Mouse (Mus musculus): Measurements from ENCODE around the gene Dnaaf1. TPM values are rescaled to one million over a fixed set of nuclear protein-coding genes. Genes with fewer than 3 reads are reported as not detected.

Dnaaf1 gene
- polyA plus RNA-seq, 1 experiment from 2014 or later = 0.19 TPM

DNA sequence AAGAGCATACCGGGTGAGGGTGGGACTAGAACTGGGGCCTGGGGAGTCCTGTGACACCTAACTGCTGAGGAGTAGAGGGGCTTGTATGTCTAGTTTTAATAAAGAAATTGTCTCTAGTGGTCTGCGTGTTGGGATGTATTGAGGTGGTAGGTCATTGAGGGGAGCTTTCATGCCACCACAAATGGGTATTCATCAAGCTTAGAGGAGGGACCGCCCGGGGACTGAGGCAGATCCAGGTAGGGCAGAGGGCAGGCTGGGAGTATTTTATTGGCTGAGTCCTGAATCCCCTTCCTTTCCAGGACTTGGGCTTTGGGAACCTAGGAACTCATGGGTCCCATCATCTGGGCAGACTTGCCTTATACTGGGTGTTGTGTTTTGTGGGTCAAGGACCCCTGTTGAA lies 41.8 kb downstream of the Dnaaf1 start:
- Histone ChIP-seq H3K4me3 (no peak overlapping the region), H3K36me3 (no peaks in the 10 kb centered on the region), H3K27me3 (ENCODE audit: low read depth, poor library complexity, severe bottlenecking) (0 out of 2 replicates have a peak, but pooled peaks cover 5% of the 10 kb centered on the region), H3K27ac (replicated peaks) (no peak overlapping the region), H3K4me1 (peaks cover 30% of the 10 kb centered on the region), H3K9me3 (replicated peaks) (no peaks in the 10 kb centered on the region)
- no peak for DNase-seq (ENCODE audit: low spot score)
- 92% methylated on average over 4 of the region's 4 CpGs for WGBS

DNA sequence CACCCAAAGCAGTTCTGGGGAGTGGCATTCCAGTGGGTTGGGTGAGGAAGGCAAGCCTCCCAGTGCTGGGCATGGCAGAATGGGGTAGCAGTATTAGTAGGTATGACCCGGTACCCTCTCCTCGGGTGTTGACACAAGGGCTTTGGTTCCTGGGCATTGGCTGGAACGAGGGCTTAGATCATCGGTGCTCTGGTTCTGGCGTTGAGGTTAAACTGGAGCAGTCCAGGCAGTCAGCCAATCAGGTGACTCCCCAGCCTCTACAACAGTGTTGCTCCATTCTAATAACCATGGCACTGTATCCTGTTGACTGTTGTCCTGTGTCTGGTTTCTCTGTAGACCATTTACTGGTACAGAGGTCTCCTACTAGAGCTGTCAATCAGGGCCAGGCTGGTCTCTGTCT lies 42.6 kb downstream of the Dnaaf1 start:
- Histone ChIP-seq H3K27me3 (ENCODE audit: low read depth, poor library complexity, severe bottlenecking) (0 out of 2 replicates have a peak, but pooled peaks cover 5% of the 10 kb centered on the region), H3K36me3 (no peaks in the 10 kb centered on the region), H3K4me1 (peaks cover 32% of the 10 kb centered on the region), H3K9me3 (replicated peaks) (no peaks in the 10 kb centered on the region), H3K4me3 (no peak overlapping the region), H3K27ac (replicated peaks) (no peak overlapping the region)
- WGBS = 83% methylated on average over 5 of the region's 5 CpGs
- DNase-seq (ENCODE audit: low spot score) = no peak

DNA sequence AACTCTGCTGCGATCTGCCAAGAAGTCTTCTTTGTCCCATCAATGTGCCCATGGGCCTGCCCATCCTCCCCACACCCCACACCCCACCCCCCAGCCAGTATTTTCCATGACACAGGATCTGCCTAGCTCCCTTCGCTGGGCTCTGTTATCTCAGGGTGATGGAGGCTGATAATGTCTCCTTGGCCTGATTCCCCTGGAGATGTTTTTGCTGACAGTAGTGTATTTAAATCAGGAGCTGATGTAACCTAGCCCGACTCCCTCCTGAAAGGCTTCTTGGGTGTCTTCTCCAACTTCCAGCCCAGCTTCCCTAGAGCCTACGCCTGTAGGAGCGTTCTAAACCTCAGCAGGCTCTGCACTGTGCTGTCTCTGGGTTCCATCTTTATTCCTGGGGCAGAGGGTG lies 43.9 kb downstream of the Dnaaf1 start:
- WGBS = 81% methylated on average over 5 of the region's 5 CpGs

DNA sequence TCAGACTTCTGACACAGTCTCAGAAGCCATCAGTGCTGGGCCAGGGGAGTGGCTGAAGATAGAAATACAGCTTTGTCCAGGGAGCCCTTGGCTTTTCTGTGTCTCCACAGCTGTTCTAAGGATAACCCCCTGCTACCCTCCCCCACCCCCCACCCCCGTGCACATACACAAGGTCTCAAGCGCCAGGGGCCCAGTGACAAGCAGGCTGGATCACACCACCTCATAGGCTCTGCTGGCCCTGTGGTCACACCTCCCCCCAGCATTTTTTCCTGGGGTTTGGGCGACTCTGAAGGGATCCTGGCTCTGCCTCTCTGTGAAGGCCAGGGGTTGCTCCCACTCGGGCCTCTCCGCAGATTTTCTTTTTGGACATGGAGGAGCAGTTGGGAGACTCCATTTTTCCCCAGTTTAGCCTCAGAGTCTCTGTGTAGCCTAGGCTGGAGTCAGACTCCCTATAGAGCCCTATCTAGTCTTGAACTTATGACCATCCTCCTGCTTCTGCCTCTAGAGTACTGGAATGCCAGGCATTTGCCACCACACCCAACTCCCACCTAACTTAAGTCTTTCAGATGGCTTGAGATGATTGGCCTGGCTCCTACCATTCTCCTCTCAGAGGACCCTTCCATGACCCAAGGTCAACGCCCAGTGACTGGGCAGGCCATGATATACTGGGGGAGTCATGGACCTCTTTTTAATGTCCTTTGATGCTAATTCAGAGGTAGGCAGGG lies 45.2 kb downstream of the Dnaaf1 start:
- Histone ChIP-seq H3K27ac (replicated peaks) (no peak overlapping the region), H3K36me3 (no peaks in the 10 kb centered on the region), H3K4me1 (peaks cover 24% of the 10 kb centered on the region), H3K9me3 (replicated peaks) (no peaks in the 10 kb centered on the region), H3K27me3 (ENCODE audit: low read depth, poor library complexity, severe bottlenecking) (0 out of 2 replicates have a peak, but pooled peaks cover 3% of the 10 kb centered on the region), H3K4me3 (no peak overlapping the region)
- 77% methylated on average over 6 of the region's 6 CpGs for WGBS
- no peak for DNase-seq (ENCODE audit: low spot score)

More for the DNA sequence above, 43.9 kb downstream of the Dnaaf1 start:
- Histone ChIP-seq H3K9me3 (replicated peaks) (no peaks in the 10 kb centered on the region), H3K27ac (replicated peaks) (no peak overlapping the region), H3K36me3 (no peaks in the 10 kb centered on the region), H3K27me3 (ENCODE audit: low read depth, poor library complexity, severe bottlenecking) (0 out of 2 replicates have a peak, but pooled peaks cover 5% of the 10 kb centered on the region), H3K4me3 (no peak overlapping the region), H3K4me1 (peaks cover 32% of the 10 kb centered on the region)
- DNase-seq (ENCODE audit: low spot score) = no peak

DNA sequence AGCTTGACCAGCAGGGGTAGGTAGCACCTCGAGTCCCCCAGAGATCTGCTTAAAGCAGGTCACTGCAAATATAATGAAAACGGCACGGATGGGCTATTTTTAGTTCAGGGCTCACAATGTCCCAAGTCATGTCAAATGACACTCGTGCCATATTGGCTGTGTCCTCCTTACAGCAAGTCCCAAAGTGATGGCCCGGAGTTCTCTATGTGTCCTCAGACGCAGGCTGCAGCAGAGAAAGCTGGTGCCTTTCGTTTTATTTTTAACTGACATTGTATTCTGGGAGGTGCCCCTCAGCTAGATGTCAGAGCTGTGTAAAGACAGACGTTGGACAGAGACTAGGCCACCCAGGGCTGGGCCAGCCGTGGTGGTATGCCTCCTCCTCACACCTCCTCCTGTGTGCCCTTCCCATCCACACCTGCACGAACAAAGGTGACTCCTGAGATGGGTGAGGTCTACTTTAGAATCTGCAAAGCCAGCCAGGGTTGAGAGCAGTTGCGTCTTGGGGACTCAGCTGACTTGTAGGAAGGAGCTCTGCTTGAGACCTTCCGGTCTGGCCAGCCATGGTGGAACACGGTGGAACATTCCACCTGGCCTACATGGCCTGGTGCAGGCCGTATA lies 45.9 kb downstream of the Dnaaf1 start:
- Histone ChIP-seq H3K36me3 (no peaks in the 10 kb centered on the region), H3K9me3 (replicated peaks) (no peaks in the 10 kb centered on the region), H3K27me3 (ENCODE audit: low read depth, poor library complexity, severe bottlenecking) (no peaks in the 10 kb centered on the region), H3K4me1 (peaks cover 26% of the 10 kb centered on the region; the same call in 1 of the 2 replicates), H3K4me3 (no peak overlapping the region), H3K27ac (replicated peaks) (no peak overlapping the region)
- WGBS = 90% methylated on average over 14 of the region's 14 CpGs
- no peak for DNase-seq (ENCODE audit: low spot score)

DNA sequence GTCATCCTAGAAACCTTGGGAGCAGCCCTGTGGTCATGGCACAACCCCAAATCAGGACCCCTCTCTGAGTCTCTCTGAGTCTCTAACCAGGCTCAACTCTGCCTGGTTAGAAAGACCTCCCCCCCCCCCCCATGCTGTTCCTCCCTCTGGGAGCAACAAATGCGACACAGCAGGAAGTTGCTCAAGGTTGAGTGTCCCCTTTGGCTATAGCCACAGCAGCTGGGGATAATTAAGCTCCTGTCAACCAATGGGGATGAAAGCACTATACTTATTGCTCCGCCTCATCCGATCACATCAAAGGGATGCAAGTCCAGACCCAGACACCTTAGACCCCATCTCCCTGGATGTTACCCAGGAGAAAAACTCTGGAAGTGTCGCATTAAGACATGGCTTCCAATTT lies 47.5 kb downstream of the Dnaaf1 start:
- H3K27ac ChIP-seq (replicated peaks) = no peak overlapping the region
- peaks cover 27% of the 10 kb centered on the region for H3K4me1 ChIP-seq
- H3K9me3 ChIP-seq (replicated peaks) = no peaks in the 10 kb centered on the region
- no peaks in the 10 kb centered on the region for H3K36me3 ChIP-seq
- 65% methylated on average over 4 of the region's 4 CpGs for WGBS
- no peak overlapping the region for H3K4me3 ChIP-seq
- no peak for DNase-seq (ENCODE audit: low spot score)
- no peaks in the 10 kb centered on the region for H3K27me3 ChIP-seq (ENCODE audit: low read depth, poor library complexity, severe bottlenecking)

DNA sequence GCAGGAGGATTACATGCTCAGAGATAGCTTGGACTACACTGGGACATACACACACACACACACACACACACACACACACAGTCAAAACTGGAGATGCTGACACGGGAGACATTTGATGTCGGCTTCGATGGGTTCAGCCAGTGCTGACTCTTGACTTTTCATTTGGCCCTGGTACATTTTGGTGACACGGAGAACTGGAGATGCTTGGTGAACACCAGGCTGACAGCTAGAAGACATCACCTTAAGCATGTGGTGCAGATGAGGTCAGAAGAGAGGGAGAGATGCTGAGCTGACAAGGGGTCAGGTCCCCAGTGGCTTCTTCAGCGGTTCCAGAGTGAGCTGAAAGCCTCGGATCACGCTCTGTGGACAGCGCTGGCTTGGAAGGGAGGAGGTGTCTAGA lies 48.0 kb downstream of the Dnaaf1 start:
- no peak for DNase-seq (ENCODE audit: low spot score)
- H3K36me3 ChIP-seq = no peaks in the 10 kb centered on the region
- H3K27me3 ChIP-seq (ENCODE audit: low read depth, poor library complexity, severe bottlenecking) = no peaks in the 10 kb centered on the region
- H3K4me3 ChIP-seq = no peak overlapping the region
- H3K27ac ChIP-seq (replicated peaks) = no peak overlapping the region
- peaks cover 32% of the 10 kb centered on the region for H3K4me1 ChIP-seq
- WGBS = 89% methylated on average over 8 of the region's 8 CpGs
- H3K9me3 ChIP-seq (replicated peaks) = no peaks in the 10 kb centered on the region

DNA sequence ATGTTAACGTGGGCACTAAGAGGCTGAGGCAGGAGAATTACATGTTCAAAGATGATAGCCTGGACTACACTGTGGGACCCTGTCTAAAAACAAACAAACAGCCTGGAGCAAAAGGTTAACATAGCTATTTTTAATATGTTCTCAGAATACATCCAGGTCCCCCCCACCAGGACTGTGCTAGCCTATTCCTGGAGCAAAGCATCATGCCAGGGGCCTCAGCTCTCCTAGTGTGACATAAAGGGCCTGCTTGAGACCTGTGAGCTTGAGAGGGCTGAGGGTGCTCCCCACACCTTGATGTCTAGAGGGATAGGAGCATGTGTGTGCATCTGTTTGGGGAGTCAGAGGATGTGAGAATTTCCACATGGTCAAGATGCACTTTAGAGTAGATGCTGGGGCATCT lies 48.7 kb downstream of the Dnaaf1 start:
- WGBS = 85% methylated on average over 1 of the region's 1 CpGs
- no peak for DNase-seq (ENCODE audit: low spot score)
- Histone ChIP-seq H3K9me3 (replicated peaks) (no peaks in the 10 kb centered on the region), H3K36me3 (no peaks in the 10 kb centered on the region), H3K4me1 (peaks cover 33% of the 10 kb centered on the region), H3K27me3 (ENCODE audit: low read depth, poor library complexity, severe bottlenecking) (no peaks in the 10 kb centered on the region), H3K4me3 (no peak overlapping the region), H3K27ac (replicated peaks) (no peak overlapping the region)

DNA sequence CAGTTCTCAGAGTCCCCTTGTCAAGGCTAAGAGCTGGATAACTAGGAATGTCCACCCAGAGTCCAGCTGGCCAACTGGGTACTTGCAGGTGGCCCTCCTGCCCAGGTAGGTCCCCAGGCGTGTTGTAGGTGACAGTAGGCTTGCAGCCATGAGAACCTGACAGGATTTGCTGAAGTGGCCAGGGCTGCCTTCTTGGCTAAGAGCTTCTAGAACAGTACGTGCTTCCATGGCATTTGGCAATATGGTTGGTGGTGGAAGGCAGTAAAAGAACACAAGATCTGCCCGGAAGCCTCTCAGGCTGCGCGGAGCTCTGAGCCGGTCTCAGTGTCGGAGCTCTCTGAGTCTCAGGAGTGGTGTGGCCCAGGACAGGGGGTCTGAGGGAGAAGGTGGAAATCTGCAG lies 49.9 kb downstream of the Dnaaf1 start:
- H3K36me3 ChIP-seq = no peaks in the 10 kb centered on the region
- H3K27ac ChIP-seq (replicated peaks) = no peak overlapping the region; the same call in 1 of the 2 replicates
- H3K4me3 ChIP-seq = no peak overlapping the region
- 91% methylated on average over 7 of the region's 7 CpGs for WGBS
- H3K9me3 ChIP-seq (replicated peaks) = no peaks in the 10 kb centered on the region
- peaks cover 30% of the 10 kb centered on the region for H3K4me1 ChIP-seq
- no peaks in the 10 kb centered on the region for H3K27me3 ChIP-seq (ENCODE audit: low read depth, poor library complexity, severe bottlenecking)
- DNase-seq (ENCODE audit: low spot score) = no peak

DNA sequence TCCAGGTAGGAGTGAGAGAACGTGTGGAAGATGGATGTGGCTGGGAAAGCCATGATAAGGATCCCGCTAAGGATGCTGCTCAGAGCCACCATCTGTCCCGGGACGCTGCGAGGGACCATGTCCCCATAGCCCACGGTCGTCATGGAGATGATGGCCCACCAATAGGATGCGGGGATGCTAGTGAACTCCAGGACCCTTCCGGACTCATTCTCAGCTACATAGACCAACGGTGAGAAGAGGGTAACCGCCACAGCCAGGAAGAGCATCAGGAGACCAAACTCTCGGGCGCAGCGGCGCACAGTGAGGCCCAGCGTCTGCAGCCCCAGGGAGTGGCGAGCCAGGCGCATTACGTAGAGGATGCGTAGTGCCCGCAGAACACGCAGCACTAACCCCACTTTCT lies 50.8 kb downstream of the Dnaaf1 start:
- no peaks in the 10 kb centered on the region for H3K9me3 ChIP-seq (replicated peaks)
- DNase-seq (ENCODE audit: low spot score) = no peak
- H3K27me3 ChIP-seq (ENCODE audit: low read depth, poor library complexity, severe bottlenecking) = no peaks in the 10 kb centered on the region
- 82% methylated on average over 22 of the region's 22 CpGs for WGBS
- no peak overlapping the region for H3K4me3 ChIP-seq
- no peak overlapping the region for H3K27ac ChIP-seq (replicated peaks)
- no peaks in the 10 kb centered on the region for H3K36me3 ChIP-seq
- peaks cover 31% of the 10 kb centered on the region for H3K4me1 ChIP-seq

DNA sequence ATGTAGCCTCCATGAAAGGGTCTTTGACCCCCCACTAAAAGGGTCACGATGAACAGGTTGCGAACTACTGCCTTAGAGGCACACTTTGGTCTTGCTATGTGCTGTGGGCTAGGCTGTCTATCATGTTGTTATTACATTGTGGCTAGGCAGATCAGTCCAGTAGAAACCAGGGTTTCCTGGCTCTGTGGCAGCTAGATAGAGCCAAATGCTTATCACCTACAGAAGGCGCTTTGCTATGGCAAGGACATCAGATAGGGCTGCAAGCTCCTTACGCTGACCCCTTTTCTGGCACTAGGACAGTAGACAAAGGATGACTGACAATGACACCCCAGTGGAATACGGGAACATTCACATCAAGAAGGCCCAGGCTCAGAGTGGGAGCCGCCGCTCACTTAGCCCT lies 52.2 kb downstream of the Dnaaf1 start:
- Histone ChIP-seq H3K36me3 (no peaks in the 10 kb centered on the region), H3K27me3 (ENCODE audit: low read depth, poor library complexity, severe bottlenecking) (peaks cover 6% of the 10 kb centered on the region), H3K4me3 (no peak overlapping the region), H3K9me3 (replicated peaks) (no peaks in the 10 kb centered on the region), H3K4me1 (peaks cover 38% of the 10 kb centered on the region), H3K27ac (replicated peaks) (peak overlapping the region; percentile 58)
- DNase-seq (ENCODE audit: low spot score) = no peak
- WGBS = 92% methylated on average over 7 of the region's 7 CpGs

DNA sequence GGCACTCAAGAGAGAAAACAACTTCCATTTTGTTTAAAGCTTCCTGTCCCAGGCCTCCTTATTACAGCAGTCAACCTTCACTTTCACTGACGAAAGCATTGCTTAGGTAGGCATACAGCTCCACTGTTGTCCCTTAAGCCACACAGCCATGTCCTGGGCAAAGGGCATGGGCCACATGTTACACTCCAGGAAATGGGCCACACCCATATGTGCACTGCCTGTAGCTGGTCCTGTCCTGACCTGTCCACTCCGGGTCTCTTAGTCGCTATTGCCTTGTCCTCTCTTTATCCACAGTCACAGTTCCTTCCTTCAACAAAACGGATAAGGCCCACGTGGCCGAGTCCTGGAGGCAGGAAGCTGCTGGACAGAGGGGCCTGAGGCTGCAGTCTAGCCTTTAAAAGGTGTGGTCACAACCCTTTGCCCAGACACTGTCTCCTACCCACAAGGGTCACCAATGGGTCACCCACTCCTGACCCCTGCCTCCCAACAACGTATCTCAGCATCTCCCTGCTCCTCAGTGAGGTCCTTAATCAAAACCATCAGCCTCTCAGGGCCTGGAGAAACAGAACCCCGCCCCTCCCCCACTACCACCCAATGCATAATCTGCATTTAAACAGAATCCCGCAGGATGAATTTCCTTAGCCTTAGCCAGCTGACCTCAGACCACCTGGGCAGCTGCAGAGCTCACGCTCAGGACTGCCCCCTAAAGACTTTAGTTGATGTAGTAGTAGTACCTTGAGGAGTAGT lies 52.8 kb downstream of the Dnaaf1 start:
- Histone ChIP-seq H3K4me3 (no peak overlapping the region), H3K9me3 (replicated peaks) (no peaks in the 10 kb centered on the region), H3K4me1 (peaks cover 39% of the 10 kb centered on the region), H3K27ac (replicated peaks) (peak overlapping the region; percentile 58), H3K27me3 (ENCODE audit: low read depth, poor library complexity, severe bottlenecking) (peaks cover 12% of the 10 kb centered on the region), H3K36me3 (no peaks in the 10 kb centered on the region)
- 48% methylated on average over 10 of the region's 10 CpGs for WGBS
- no peak for DNase-seq (ENCODE audit: low spot score)

DNA sequence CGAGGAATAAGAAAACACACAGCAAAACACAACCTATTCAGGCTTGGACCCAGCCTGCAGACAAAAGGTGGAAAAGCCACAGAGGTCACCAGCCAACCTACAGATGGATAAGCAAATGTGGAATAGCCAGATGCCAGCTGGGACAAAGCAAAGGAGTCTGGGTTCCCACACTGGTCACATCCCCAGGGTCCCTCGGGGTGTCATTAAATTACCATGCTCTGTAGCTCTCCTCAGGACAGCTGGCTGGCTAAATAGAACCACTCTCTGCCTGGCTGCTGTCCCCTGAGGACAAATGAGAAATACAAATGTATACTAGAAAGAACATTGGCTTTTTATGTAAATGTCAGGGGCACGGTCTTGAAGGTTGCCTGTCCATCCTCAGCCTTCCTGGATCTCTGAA lies 55.8 kb downstream of the Dnaaf1 start:
- WGBS = 60% methylated on average over 3 of the region's 3 CpGs
- Histone ChIP-seq H3K4me1 (peaks cover 58% of the 10 kb centered on the region), H3K4me3 (no peak overlapping the region), H3K36me3 (no peaks in the 10 kb centered on the region), H3K27me3 (ENCODE audit: low read depth, poor library complexity, severe bottlenecking) (peaks cover 43% of the 10 kb centered on the region), H3K27ac (replicated peaks) (peak overlapping the region; percentile 47), H3K9me3 (replicated peaks) (no peaks in the 10 kb centered on the region)
- DNase-seq (ENCODE audit: low spot score) = no peak
